Mouse (Mus musculus): ENCODE measurements at regions not wholly inside any gene's neighbourhood (a gene's known extent, or its start where the extent isn't known, plus 50 kb on each side); places are given as distances from the start of the nearest gene placed in this dataset.

DNA sequence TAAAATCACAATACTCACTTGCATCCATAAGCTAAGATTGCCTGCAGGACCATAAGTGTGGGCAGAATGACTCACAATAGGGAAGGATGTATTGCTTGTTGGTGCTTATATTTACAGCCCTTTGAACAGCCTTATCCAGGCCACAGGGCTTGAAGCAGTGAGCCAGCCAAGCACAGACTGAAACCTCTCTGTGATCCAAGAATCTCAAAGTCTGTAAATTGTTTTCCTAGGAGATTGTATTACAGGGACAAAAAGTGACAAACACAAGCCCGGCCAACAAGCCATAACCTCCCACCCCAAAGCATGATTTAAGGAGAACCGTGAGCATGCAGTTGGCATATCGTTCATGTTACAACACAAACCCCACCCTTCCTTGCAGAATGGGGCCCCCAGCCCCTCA is 319.2 kb downstream of the Wdr11 start:
- no peak for DNase-seq (ENCODE audit: low spot score in 2 of 2)

DNA sequence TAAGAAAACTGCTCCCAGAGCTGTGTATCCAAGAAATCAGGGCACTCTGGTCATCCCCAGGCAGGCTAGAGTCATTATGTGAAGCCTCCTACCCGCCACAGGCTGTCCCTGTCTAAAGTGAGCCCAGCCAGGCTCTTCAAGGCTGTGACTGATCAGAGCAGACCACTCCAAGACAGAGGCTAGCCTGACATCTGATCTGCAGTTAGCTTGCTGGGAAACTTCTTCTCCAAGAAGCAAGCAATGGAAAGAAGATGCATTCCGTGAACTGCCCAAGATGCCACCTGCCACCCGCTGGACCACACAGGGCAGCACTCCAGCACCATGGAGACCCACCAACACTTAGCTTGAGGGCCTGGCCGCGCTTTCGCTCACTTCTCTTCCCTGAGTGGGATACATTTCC is 323.2 kb downstream of the Wdr11 start:
- no peak for DNase-seq (ENCODE audit: low spot score in 2 of 2)

DNA sequence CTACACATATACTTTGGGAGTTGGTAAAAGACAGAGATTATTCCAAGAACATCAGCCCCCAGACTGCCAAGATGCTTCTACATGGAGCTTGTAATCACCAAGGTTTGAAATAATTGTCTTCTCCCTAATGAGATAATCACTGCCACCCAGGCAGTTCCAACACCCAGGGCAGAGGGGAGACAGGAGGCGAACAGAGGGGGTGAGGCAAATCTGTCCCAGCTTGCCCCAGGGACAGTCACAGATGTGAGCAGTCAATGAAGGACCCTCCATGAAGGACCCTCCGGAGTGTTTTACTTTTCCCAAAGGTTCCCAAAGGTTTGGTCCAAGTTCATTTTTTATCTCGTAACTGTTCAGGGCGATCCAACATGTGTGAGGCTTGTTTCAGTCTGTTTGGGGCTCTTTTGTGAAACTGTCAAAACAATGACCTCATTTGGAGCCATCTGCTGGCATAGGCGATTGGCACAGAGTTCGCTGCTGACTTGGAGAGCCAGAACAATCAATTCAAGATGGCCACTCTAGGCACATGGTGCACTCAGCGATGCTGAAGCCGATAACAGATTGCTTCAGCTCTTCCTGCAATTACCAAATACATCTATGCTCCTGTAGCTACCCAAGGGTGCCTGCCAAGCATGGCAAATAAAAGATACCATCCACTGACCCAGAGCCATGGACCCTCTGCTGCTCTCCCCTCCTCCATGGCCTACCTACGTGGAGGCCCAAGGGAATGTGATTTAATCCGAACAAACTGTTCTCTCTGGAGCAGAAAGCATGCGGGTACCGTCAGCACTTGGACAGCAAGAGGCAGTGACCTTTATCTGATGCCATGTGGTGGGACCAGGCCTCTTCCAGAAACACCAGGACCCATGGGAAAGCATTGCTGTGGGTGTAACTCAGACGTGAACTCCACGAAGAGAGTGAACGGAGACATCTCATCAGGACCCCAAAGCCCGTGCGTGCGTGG is 326.9 kb downstream of the Wdr11 start:
- DNase-seq (ENCODE audit: low spot score in 2 of 2), result peak; percentile 72 to 79

DNA sequence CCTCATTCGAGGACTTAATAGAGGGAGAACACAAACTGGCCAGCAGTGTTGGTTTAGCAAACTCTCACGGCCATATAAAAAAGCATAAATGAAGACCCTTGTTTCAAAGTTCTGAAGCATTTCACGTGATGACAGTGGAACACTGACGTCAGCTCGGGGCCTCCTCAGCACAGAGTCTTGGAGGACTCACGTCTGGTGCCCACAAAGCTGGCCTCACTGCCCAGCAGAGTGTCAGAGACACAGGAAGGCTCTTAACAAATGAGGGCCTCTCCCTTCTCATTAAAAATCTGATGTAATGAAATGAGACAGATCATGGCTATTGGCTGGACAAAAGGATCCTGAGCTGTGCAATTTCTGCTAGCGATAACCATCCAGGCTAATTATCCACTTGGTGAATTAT is 330.6 kb downstream of the Wdr11 start:
- no peak for DNase-seq (ENCODE audit: low spot score in 2 of 2)

DNA sequence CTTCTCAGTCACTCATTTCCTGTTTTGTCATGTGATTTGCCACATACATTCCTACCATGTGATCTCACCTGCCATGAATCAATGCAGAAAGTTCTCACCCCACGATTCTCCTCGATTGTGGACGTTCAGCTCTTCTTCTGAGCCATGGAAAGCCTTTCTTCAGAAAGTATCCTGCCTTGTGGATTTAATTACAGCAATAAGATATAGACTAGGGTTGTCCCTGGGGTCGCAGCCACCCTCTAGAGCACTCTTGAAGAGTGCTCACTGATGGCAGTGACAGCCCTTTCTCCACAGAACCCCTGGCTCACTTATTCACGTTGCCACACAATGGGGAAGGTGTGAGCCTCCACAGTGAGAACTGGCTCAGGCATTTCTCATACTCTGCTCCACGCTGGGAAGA is 345.1 kb downstream of the Wdr11 start:
- no peak for DNase-seq (ENCODE audit: low spot score in 2 of 2)

DNA sequence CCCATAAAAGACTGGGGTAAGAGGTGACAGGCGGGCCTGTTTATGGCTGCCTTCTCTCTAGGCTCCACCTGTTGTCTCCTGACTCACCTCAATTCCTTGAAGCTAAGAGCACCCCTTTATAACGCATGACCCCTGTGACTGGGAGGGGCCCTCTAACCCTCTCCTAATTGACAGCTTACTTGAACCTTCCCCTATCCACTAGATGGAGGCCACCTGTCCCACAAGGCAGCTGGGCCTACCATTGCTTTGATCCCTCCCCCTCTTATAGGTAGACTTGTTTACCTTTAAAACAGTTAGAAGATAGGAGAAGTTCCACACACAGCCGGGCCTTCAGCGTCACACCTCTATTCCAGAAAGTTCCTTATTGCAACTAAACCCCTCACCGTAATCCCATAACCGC is 346.1 kb downstream of the Wdr11 start:
- no peak for DNase-seq (ENCODE audit: low spot score in 2 of 2)

DNA sequence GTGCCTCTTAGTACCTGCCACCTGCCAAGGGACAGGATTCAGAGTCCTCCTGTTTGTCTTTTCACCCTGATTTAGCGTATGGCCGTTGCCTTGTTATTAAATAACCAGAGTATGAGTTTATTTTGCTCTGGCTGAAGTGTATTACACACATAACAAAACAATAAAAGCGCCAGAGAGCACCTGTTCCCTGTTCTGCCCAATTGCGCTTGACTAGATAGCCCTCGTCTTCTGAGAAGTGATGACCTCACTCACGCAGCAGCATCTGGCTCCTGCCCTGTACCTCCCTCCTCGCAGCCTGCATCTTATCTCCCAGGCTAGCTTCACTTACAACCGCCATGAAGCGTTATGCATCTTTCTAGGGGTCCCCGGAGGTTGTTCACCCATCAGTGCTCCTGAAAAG is 346.5 kb downstream of the Wdr11 start:
- no peak for DNase-seq (ENCODE audit: low spot score in 2 of 2)

DNA sequence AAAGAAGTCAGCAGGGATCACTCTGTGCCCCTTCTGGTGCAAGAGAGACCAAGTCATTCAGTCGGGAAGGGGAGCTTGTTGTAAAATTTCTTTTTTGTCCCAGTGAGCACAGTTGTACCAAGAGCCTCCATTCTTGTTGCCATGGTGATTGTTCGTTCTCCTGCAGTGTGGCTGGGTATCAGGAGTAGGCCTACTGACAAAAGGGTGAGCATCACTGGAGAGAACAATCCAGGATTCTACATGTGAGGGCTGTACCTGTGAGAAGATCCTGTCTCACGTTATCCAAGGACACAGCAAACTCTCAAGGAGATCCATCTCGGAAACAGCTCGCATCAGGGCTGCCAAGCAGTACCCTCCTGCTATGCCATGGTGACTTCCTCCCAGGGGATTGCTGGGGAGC is 347.6 kb downstream of the Wdr11 start:
- DNase-seq (ENCODE audit: low spot score in 2 of 2), result no peak

DNA sequence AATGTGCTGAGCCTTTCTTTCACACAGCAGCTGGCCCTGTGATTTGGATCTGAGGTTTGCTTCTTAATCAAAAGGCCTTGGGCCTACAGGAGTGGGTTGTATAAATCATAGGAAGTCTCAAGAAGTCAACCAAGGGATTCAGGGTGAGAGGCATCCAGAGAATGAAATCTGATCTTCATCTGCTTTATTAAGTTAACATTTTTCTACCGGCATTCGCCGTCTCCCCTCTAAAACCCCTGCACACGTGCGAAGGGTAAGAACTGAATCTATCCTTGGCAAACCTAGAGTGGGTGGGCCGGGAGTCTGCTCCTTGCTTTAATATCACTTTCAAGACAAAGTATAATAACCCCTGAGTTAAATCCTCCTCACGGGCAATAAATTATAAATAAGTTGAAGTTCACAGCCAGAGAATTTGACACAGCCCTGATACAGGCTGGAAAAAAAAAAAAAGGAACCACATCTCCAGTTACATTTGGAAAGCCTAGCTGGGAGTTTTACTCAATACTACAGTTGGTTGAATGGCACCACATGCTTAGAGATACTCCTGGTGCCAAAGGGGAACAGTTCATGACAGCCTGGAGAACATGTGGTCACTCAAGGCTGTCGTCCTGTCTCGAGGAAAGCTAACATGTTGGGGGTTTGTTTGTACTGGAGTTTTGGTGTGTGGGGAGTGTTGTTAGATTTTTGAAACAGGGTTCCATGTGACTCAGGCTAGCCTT is 349.8 kb downstream of the Wdr11 start:
- no peak for DNase-seq (ENCODE audit: low spot score in 2 of 2)

DNA sequence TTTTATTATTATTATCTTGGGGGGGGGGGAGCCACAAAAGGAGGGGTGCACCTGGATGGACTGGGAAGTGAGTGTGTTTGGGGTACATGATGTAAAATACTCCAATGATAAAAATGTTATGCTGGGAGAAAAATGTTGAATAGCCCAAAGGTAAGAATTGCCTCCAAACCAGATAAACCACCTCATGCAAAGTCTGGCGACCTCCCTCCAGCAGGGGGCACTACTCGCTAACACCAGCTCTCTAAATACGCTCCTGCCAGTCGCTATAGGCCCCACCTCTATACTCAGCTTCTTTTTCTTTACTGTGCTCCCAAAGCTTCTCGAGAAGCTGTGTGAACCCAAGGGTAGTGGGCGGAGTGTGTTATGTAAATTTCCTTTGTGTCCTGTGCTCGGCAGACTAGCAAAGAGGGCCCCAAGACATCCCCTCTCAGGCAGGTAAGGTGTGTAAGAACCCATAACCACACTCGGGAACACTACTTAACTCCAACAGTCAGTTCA is 357.0 kb downstream of the Wdr11 start:
- DNase-seq (ENCODE audit: low spot score in 2 of 2), result no peak

DNA sequence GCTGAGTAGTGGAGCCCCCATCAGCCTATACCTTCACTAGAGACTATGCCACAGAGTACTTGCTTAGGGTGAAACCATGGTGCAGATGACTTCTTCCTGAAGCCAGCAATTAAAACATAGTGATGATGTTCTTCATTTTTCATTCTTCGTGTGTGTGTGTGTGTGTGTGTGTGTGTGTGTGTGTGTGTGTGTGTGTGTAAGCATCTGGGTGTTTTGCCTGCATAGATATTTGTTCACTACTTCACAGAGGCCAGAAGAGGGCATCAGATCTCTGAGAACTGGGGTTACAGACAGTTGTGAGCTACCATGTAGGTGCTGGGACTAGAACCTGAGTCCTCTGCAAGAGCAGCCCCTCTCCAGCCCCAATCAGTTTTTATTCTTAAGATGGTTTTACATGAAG is 358.8 kb downstream of the Wdr11 start:
- DNase-seq (ENCODE audit: low spot score in 2 of 2), result no peak

DNA sequence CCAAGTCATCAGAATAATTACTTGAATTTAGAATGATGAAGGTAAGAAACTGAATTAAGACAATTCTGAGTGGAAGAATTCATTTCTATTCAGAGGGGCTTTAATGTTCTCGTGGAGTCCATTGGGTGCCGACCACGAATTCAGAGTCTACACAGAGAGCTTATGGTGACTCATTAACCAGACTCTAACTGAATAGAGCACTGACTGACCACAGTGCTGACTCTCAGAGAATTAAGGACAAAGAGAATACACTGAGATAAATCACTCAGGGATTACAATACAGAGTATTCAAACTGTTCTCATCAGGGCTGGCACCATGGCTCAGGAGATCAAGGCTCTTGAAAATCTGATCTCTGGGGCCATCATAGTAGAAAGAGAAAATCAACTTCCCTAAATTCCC is 366.7 kb downstream of the Wdr11 start:
- DNase-seq (ENCODE audit: low spot score in 2 of 2), result no peak

DNA sequence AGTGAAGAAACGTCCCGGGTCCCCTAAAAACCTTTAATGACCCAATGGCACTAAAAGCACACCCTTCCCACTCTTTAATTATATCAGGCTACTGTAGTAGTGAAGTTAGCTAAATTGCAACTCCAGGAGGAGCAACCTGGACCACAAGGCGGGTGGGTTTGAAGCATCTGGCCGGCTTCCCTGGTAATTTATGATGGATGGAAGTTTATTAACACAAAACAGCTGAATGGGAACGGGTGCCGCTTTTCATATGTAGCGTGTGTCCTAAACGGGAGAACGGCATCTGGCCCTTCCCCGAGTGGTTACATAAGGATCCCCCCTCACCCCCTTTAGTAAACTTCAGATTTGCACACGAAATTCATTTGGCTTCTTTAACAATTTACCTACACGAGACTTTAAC is 370.9 kb downstream of the Wdr11 start:
- DNase-seq (ENCODE audit: low spot score in 2 of 2), result peak; percentile 15 to 24

DNA sequence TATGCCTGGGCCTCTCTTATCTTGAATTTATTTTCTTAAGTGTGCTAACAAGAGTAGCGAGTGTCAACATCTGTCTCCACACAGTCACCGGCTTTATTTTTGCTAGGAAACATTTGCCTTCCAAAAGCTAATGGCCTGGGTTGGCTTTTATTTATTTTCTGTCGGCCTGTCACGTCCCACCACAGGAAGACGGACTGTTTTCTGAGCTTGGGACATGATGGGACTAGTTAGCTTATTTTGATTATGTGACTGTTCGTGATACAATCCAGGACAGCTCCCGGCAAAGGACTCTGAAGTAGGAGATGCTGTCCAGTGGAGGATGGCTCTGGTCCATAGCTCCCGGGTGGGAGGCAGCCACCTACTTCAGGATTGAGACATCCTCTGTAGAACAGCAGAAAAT is 372.5 kb downstream of the Wdr11 start:
- DNase-seq (ENCODE audit: low spot score in 2 of 2), result no peak

DNA sequence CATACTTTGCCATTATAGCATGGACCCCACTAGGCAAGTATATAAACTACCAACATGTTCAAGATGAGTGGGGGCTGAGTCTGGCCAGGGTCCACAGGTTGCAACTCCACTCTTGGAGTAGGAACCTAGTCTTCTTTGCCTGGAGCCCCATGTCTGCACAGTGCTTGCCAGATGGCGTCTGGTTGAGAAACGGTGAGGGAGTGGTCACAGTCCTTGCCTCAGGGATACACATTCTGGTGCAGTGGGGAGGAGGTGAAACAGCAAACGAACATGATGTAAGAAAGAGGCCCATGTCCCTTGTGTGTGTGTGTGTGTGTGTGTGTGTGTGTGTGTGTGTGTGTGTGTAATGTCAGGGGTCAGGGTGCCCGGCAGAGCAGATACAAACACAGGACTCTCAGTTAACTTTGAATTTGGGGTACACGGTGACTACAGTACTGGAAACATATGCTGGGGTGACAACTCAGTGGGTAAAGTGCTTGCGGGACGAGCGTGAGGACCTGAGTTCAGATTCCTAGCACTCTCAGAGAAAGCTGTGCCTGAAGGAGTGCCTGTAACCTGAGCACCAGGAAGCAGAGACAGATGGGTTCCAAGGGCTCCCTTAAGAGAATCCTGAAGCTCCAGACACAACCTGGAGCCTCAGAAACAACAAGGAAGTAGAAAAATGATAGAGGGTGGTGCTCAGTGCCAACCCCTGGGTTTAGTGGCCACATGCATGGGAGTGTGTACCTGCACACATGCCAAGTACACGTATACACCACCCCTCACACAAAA is 373.8 kb downstream of the Wdr11 start:
- no peak for DNase-seq (ENCODE audit: low spot score in 2 of 2)

DNA sequence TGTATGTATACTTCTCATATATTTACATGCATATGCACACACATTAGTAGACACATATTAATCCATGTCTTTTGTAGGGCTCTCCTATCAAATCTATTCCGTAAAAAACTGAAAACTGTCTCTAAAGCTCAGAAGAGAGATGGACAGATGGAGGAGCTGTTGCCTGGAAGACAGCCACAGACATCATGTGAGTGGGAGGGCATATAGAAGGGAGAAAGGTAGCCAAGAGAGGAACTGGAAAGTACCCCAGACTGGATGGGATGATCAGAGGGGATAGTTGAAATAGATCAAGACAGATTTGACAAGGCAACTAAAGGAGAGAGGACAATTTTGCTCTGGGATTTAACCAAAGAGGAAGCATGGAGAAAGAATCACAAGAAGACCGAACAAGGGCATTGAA is 375.1 kb downstream of the Wdr11 start:
- peak; percentile 69 to 81 for DNase-seq (ENCODE audit: low spot score in 2 of 2)

DNA sequence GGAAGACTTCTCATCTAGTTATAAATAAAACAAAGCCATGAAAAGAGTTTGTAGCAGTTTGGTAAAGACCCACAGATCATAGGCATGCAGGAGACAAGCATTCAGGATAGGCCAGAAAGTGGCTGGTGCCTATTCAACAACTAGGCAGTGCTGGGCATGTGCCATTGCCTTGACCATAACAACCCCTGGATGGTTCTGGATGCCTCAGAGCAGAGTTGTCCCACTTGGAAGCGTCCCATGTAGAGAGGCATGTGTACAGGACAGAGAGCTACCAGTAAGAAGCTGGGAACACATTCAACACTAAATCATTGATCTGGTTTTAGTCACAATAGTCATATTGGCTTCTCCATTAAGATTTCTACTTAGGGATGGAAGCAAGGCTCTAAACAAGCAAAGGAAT is 378.5 kb downstream of the Wdr11 start:
- no peak for DNase-seq (ENCODE audit: low spot score in 2 of 2)

DNA sequence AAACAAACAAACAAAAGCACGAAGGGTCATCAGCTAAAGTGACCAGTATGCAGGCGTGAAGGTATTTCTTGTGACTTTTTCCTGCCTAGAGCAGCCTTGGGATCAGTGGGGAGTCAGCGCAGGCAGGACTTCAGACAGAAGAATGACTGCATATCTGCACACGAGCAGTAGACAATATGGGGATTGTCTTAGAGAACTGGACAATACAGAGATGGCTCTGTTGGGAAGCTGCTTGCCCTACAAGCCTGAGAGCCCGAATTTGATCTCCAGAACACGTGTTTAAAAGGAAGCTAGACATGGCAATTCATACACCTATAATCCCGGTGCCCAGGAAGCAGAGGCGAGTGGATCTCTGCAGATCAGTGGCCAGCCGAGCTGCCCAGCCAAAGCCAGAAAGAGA is 382.5 kb downstream of the Wdr11 start:
- DNase-seq (ENCODE audit: low spot score in 2 of 2), result no peak

DNA sequence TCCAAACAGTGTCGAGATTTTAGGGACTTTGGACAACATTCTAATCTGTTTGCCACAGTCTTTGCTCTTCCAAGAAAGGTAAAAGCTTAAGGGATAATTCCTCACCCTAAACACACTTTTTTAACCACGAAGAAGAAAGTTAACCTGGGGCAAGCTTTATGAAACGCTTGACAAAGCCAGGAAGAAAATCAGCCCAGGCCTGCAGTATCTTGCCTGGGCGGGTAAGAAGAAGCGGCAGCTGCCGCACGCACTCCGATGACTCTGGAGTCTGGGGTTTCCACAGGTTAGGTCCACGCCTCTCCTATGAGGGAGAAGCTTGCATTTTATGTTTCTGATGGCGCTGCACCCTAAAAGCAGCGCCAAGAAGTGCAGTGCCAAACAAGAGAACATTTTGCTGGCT is 383.2 kb downstream of the Wdr11 start:
- no peak for DNase-seq (ENCODE audit: low spot score in 2 of 2)

DNA sequence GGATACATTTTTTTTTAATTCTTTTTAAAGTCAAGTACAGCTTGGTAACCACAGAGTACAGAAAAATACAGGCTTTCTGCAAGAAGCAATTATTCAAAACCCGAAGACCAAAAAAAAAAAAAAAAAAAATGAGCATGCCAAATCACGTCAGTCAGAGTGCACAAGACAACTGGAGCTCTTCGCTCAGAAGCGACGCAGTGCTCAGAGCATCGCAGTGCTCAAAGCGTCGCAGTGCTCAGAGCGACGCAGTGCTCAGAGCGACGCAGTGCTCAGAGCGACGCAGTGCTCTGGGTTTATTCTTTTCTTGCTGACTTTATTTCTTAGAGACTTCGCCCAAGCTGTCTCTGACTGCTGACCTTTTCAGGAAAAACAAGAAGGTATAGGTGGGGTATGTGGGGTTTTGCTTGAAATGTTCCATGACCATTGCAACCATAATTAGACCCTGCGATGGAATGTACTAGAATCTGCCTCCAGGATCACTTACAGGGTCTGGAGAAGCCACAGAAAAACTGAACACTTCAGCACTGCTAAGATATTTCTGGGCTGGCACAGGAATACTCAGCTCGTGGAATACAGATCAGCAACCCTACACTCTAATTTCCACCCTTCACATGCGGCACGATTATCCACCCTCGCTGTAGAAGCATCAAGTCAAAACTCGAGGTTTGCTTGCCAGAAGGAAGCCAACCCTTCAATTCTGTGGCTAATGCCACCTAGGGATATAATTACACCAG is 384.3 kb downstream of the Wdr11 start:
- DNase-seq (ENCODE audit: low spot score in 2 of 2), result no peak

DNA sequence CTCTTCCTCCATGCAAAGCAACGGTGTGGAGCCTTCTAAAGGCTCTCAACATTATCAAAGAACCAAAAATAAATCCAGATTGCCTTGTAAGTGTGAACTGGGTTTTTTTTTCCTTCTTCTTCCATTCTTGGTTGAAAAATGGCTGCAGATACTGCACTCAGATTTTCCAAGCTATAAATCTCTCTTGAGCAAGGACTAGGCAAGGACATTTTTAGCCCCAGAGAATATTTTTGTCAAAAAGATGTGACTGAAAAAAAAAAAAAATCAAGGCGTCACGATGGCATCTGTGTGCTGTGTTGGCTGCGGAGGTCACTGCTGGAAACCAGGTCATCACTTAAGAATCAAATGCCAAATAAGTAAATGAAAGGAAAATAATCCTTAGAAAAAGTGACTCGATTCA is 386.9 kb downstream of the Wdr11 start:
- DNase-seq (ENCODE audit: low spot score in 2 of 2), result no peak
